Mouse (Mus musculus) kidney, embryonic 15.5 days (tissue): ENCODE results near the gene Lrp1. TPM values are rescaled to one million over a fixed set of nuclear protein-coding genes. Genes with fewer than 3 reads are reported as not detected.

ENCODE experiments used
- ATAC-seq: fragments of 200-750 bp; cut with Nextera tagmentation; replicated peaks from 2 replicates; pipeline ENCODE4 v1.8.0; 2017; ENCODE audit warnings: moderate TSS enrichment; ENCODE audit not compliant: low FRiP score
- H3K27ac ChIP-seq: fragments of 300-500 bp; sonication (generic); 2 replicates; pipeline ENCODE4 v1.5.1; 2015; ENCODE audit warnings: mild to moderate bottlenecking, inconsistent platforms
- H3K27me3 ChIP-seq: fragments of 300-500 bp; sonication (generic); 2 replicates; pipeline ENCODE4 v1.6.1; 2015; ENCODE audit warnings: inconsistent platforms
- H3K36me3 ChIP-seq: fragments of 300-500 bp; sonication (generic); 2 replicates; pipeline ENCODE4 v1.6.1; 2015; ENCODE audit warnings: inconsistent platforms
- H3K4me1 ChIP-seq: fragments of 300-500 bp; sonication (generic); 2 replicates; pipeline ENCODE4 v1.6.1; 2015; ENCODE audit warnings: inconsistent platforms
- H3K4me2 ChIP-seq: fragments of 300-500 bp; sonication (generic); 2 replicates; pipeline ENCODE4 v1.6.1; 2015; ENCODE audit warnings: moderate library complexity, mild to moderate bottlenecking, inconsistent platforms
- H3K4me3 ChIP-seq: fragments of 300-500 bp; sonication (generic); replicated peaks from 2 replicates; pipeline ENCODE4 v1.5.1; 2015; ENCODE audit warnings: mild to moderate bottlenecking, inconsistent platforms
- H3K9ac ChIP-seq: fragments of 300-500 bp; sonication (generic); 2 replicates; pipeline ENCODE4 v1.6.1; 2015; ENCODE audit warnings: mild to moderate bottlenecking, inconsistent platforms
- H3K9me3 ChIP-seq: fragments of 300-500 bp; sonication (generic); replicated peaks from 2 replicates; pipeline ENCODE4 v1.6.1; 2016; ENCODE audit warnings: inconsistent platforms
- WGBS: fragments of 180-500 bp; shearing (Covaris S2); methylation state at CpG from one replicate; pipeline ENCODE4 v1.1.7; 2015; ENCODE audit warnings: mixed read lengths; 5-methylcytosine and 5-hydroxymethylcytosine counted together
- polyA plus RNA-seq: library from polyadenylated mRNA; unstranded; fragments of >200 nt; fragmentation: Nextera tagmentation; extraction: Ambion mirVana; gene quantifications from 2 replicates; pipeline ENCODE4 v1.2.1, GENCODE M21; 2015

Gene Lrp1
- polyA plus RNA-seq, 1 experiment from 2014 or later: 65.0 TPM

DNA sequence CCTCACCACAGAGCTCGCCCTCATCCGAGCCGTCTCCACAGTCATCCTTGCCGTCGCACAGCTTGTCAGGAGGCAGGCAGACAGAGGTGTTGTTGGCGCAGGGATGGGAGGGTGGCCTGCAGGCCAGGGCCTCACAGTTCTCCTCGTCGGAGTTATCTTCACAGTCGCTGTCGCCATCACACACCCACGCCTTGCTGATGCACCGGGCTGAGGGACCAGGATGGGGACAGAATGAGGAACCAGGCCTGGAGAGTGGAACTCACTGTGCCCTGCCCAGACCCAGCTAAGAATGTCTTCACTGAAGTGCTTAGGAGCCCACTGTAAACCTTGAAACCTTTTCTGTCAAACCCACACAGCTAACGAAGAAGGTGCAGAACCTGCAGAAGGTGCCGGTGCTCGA lies 43.0 kb downstream of the Lrp1 start:
- Histone ChIP-seq H3K36me3 (peaks cover 80% of the 10 kb centered on the region), H3K4me2 (no peak overlapping the region), H3K9me3 (no peaks in the 10 kb centered on the region), H3K27me3 (no peaks in the 10 kb centered on the region), H3K4me3 (no peak overlapping the region), H3K9ac (no peak overlapping the region), H3K27ac (no peak overlapping the region), H3K4me1 (peaks cover 17% of the 10 kb centered on the region)
- WGBS: 85% methylated on average over 15 of the region's 15 CpGs
- no peak for ATAC-seq

DNA sequence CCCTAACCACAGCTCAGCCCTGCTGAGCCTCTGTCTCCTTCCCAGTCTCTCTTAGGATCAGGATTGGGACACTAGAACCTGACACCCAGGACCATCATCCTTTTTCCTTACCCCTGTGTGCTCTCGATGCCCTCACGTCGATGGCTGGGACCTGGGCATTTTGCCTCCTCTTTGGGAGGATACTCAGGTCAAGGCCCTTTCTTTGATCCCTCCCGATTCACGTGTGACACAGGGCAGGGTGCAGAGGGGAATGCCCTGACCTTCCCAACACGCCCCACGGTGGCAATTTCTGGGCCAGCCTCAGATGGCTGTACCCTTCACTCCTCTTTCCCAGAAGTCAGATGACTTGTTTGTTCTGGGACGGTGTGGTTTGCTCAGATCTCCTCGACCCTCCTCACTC lies 43.8 kb downstream of the Lrp1 start:
- Histone ChIP-seq H3K27me3 (no peaks in the 10 kb centered on the region), H3K4me1 (peaks cover 11% of the 10 kb centered on the region), H3K36me3 (peaks cover 80% of the 10 kb centered on the region), H3K4me2 (no peak overlapping the region), H3K9ac (no peak overlapping the region), H3K4me3 (no peak overlapping the region), H3K9me3 (no peaks in the 10 kb centered on the region), H3K27ac (no peak overlapping the region)
- ATAC-seq: no peak
- WGBS: 43% methylated on average over 9 of the region's 9 CpGs

DNA sequence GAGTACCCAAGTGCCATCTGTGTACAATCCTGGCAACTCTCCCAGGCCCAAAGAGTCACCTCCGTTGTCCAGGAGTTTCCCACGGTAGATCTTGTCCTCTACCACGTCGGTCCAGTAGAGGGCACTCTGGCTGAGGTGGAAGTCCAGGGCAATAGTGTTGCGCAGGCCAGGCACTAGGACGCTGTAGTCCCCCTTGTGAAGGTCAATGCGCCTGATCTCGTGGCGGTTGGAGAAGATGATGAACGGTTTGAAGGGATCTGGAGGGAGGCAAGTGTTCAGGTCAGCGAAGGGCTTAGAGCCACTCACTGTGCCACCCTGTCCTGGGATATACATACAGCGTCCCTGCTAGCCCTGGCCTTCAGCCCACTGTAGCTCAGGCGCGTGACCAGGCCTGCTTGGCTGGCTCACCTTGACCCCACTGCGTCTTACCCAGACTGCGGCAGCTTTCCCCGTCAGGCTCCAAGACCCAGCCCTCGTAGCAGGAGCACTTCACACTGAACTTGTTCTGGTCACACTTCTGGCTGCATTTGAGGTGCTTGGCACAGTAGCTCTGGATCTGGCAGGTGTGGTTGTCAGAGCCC lies 44.5 kb downstream of the Lrp1 start:
- 64% methylated on average over 18 of the region's 18 CpGs for WGBS
- Histone ChIP-seq H3K4me2 (no peak overlapping the region), H3K4me1 (peaks cover 6% of the 10 kb centered on the region), H3K36me3 (peaks cover 85% of the 10 kb centered on the region), H3K4me3 (no peak overlapping the region), H3K9ac (no peak overlapping the region), H3K9me3 (no peaks in the 10 kb centered on the region), H3K27me3 (no peaks in the 10 kb centered on the region), H3K27ac (no peak overlapping the region)
- no peak for ATAC-seq

DNA sequence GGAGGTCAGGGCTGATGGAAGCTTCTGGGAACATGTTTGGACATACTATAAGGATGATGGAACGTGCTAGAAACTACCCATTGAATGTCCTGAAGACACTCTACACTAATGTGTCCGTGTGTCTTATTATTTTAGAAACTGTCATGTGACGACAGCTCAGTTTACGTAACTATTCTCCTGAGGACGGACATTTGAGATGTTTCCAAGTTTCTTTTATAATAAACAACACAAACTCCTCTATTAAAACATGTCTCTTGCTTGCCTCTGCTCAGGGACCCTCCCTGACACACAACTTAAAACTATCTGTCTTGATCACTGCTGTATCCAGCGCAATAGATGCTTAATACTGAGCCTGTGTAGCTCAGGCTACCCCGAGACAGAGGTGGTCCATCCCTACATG lies 45.2 kb downstream of the Lrp1 start:
- Histone ChIP-seq H3K4me3 (no peak overlapping the region), H3K27me3 (no peaks in the 10 kb centered on the region), H3K36me3 (peaks cover 89% of the 10 kb centered on the region), H3K4me1 (peaks cover 3% of the 10 kb centered on the region; the same call in 1 of the 2 replicates), H3K9me3 (no peaks in the 10 kb centered on the region), H3K27ac (no peak overlapping the region), H3K9ac (no peak overlapping the region), H3K4me2 (no peak overlapping the region)
- no peak for ATAC-seq
- WGBS: 86% methylated on average over 7 of the region's 7 CpGs

DNA sequence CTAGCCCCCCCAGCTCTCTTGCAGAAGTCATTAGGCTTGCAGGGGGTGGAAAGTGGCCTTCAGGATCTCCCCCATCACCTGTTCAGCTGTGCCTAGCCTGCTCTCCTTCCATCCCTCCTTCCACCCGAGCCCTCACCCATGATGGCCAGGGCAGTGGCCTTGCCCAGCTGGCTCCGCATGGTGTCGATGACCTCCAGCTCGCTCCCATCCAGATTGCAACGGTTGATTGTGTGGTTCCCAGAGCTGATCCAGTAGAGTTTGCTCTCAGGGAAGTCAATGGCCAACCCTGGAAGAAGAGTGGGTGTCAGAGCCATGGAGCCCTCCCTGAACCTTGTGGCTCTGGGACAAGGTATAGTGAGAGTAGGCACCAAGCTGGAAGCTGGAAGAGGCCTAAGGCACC lies 48.7 kb downstream of the Lrp1 start:
- ATAC-seq: no peak
- Histone ChIP-seq H3K4me3 (no peak overlapping the region), H3K4me2 (no peak overlapping the region), H3K27ac (no peak overlapping the region), H3K36me3 (peaks cover 79% of the 10 kb centered on the region), H3K9ac (no peak overlapping the region), H3K9me3 (no peaks in the 10 kb centered on the region), H3K4me1 (peaks cover 4% of the 10 kb centered on the region; the same call in 1 of the 2 replicates), H3K27me3 (no peaks in the 10 kb centered on the region)
- 88% methylated on average over 5 of the region's 5 CpGs for WGBS

DNA sequence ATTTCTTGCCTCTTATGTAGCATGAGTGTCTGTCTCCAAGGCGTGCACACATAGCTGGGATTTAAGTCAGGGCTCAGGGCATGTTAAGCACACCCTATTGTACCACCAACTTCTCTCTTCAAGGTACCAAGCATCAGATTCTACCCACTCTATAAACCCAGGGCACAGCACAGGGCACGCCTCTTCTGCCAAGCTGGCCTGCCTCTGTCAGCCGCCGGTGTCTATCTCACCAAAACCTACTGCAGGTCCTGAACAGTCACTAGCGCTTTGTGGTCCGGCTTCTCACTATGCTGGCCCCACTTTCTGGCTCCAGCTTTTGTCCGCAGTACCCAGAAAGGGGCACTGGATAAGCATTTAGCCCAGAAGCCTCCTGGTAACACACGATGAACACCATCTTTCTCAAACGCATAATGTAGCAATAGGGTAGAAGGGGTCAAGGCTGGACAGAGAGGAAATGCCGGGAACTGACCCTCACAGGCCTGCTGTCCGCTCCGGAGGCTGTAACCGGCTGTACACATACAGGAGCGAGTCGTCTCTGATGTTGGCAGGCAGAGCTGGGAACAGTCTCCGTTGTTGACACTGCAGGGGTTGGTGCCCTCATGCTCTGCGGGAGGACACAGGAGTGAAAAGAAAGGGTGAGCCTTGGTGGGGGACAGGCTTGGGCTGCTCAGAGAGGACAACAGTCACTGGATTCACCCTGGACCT lies 49.9 kb downstream of the Lrp1 start:
- H3K36me3 ChIP-seq: peaks cover 80% of the 10 kb centered on the region
- WGBS: 84% methylated on average over 17 of the region's 17 CpGs
- H3K27me3 ChIP-seq: no peaks in the 10 kb centered on the region
- no peak overlapping the region for H3K4me3 ChIP-seq
- H3K9me3 ChIP-seq: no peaks in the 10 kb centered on the region
- H3K4me2 ChIP-seq: no peak overlapping the region
- peaks cover 4% of the 10 kb centered on the region; the same call in 1 of the 2 replicates for H3K4me1 ChIP-seq
- no peak overlapping the region for H3K27ac ChIP-seq
- ATAC-seq: no peak
- H3K9ac ChIP-seq: no peak overlapping the region

DNA sequence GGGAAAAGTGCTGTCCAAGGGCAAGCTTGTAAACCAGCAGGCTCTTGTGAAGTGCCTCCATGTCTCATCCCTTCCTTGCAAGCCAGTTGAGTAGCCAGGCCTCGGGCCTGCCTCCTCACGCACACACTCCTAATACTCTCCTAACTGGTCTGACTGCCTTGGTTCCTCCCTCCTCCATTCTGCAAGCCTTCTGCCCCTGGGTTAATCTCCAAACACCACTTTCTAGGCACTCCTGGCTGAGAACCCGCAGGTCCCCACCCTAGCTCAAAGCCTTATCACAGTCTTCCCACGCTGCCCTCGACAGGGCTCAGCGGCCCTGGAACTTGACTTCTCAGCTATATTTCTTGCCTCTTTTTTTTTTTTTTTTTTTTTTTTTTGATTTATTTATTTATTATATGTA lies 50.6 kb downstream of the Lrp1 start:
- H3K27me3 ChIP-seq: no peaks in the 10 kb centered on the region
- peaks cover 78% of the 10 kb centered on the region for H3K36me3 ChIP-seq
- H3K9ac ChIP-seq: no peak overlapping the region
- peak overlapping the region; percentile 48; the same call in 1 of the 2 replicates for H3K27ac ChIP-seq
- no peak overlapping the region for H3K4me3 ChIP-seq
- WGBS: 62% methylated on average over 6 of the region's 6 CpGs
- no peak for ATAC-seq
- peaks cover 8% of the 10 kb centered on the region for H3K4me1 ChIP-seq
- no peak overlapping the region for H3K4me2 ChIP-seq
- H3K9me3 ChIP-seq: no peaks in the 10 kb centered on the region

DNA sequence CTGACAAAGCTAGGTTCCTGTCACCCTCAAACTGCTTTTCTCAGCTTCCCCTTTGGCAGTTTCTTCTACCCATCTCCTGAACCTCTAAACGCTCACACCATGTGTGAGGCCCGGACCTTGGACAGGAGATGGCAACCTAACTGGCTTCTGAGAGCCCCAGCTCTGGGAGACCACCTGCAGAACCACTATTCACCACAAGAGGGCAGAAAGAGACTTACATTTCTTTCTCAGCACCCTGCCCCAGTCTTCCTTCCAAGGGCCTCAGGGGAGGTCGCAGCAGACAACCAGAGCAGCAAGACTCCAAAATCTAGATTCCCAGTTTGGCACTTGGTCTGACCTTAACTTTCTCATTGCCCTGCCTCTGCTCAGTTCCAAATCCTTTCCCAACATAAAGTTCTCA lies 51.5 kb downstream of the Lrp1 start:
- peaks cover 10% of the 10 kb centered on the region for H3K4me1 ChIP-seq
- H3K4me2 ChIP-seq: no peak overlapping the region
- no peak for ATAC-seq
- H3K27ac ChIP-seq: peak overlapping the region; percentile 22; the same call in 1 of the 2 replicates
- peaks cover 72% of the 10 kb centered on the region for H3K36me3 ChIP-seq
- H3K4me3 ChIP-seq: no peak overlapping the region
- H3K9ac ChIP-seq: no peak overlapping the region
- H3K27me3 ChIP-seq: no peaks in the 10 kb centered on the region
- H3K9me3 ChIP-seq: no peaks in the 10 kb centered on the region
- 18% methylated on average over 3 of the region's 3 CpGs for WGBS

DNA sequence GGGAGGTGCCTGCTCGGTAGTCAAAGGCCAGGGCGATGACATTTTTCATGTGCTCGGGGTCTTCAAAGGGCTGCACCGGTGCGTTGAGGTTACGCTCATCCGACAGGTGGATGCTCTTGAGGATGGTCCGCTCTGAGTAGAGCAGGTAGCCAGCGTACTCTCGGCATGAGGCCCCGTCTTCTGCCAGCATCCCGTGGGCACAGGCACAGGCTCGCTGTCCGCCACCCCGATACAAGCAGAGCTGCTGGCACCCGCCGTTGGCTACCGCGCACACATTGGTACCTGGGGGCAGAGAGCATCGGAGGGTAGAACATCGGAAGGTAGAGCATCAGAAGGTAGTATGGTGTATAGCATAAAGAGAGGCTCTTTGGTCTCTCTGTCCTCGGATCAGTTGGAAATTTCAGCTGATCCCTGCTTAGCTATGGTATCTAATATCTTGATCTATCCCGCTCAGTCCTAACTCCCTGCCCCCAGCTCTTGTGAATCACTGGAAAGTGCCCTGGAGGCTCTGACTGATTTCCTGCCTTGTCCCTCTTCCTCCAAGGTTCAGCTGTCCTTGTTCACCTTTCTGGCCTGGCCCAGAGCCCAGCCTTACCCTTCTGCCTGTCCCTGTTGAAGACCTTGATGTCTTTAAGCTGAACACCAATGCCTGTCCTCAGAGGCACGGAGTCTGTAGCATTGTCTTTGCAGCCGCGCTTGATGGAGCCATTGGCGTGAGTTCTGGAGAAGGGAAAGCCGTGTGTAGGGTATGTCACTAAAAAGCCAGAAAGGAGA lies 54.2 kb downstream of the Lrp1 start:
- no peak overlapping the region for H3K9ac ChIP-seq
- no peaks in the 10 kb centered on the region for H3K27me3 ChIP-seq
- peaks cover 36% of the 10 kb centered on the region for H3K4me1 ChIP-seq
- no peak overlapping the region for H3K4me3 ChIP-seq
- no peak for ATAC-seq
- H3K9me3 ChIP-seq: no peaks in the 10 kb centered on the region
- WGBS: 94% methylated on average over 28 of the region's 28 CpGs
- peaks cover 61% of the 10 kb centered on the region for H3K36me3 ChIP-seq
- no peak overlapping the region for H3K27ac ChIP-seq
- H3K4me2 ChIP-seq: no peak overlapping the region

DNA sequence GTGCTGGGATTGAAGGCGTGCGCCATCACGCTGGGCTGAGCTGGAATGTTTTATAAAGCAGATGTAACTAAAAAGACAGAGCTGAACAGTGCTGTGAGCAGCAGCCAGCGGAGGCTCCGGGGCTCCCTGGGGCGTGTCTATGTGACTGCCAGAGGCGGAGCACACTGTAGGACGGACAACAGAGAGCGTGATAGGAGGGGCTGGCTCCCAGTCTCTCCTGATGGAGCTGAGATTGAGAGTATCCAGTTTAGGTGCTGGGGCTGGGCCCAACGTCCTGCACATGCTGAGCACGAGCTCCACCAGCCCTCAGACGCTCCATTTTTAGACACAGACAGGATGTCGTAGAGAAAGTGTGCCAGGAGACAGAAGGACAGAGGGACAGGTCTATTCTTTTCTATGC lies 56.6 kb downstream of the Lrp1 start:
- peaks cover 74% of the 10 kb centered on the region for H3K36me3 ChIP-seq
- peak overlapping the region; percentile 72 for H3K27ac ChIP-seq
- H3K4me2 ChIP-seq: no peak overlapping the region
- WGBS: 42% methylated on average over 13 of the region's 13 CpGs
- peak; percentile 84 for ATAC-seq
- H3K4me1 ChIP-seq: peaks cover 38% of the 10 kb centered on the region
- no peaks in the 10 kb centered on the region for H3K9me3 ChIP-seq
- H3K9ac ChIP-seq: no peak overlapping the region
- H3K4me3 ChIP-seq: no peak overlapping the region
- no peaks in the 10 kb centered on the region for H3K27me3 ChIP-seq

DNA sequence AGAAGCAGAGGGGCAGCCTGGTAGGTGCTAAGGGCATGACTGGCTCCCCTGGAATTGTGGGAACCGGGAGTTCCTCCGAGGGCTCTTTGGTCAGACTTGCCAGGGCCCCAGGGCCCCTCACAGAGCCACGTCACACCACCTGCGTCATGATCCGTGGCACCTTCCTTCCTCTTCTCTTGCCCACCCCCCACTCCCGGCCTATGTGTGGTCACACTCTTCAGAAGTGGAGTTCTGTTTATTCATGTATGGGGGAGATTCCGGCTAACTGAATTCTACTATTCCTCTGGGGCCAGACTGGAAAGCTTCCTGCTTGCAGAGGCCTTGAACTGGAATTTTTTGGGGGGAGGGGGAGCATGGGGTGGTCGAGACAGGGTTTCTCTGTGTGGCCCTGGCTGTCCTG lies 57.1 kb downstream of the Lrp1 start:
- no peak overlapping the region for H3K4me2 ChIP-seq
- peak; percentile 26; the same call in 1 of the 2 replicates for ATAC-seq
- WGBS: 56% methylated on average over 8 of the region's 8 CpGs
- no peaks in the 10 kb centered on the region for H3K27me3 ChIP-seq
- H3K36me3 ChIP-seq: peaks cover 74% of the 10 kb centered on the region
- no peak overlapping the region for H3K9ac ChIP-seq
- H3K9me3 ChIP-seq: no peaks in the 10 kb centered on the region
- peak overlapping the region; percentile 72 for H3K27ac ChIP-seq
- peaks cover 38% of the 10 kb centered on the region for H3K4me1 ChIP-seq
- H3K4me3 ChIP-seq: no peak overlapping the region

DNA sequence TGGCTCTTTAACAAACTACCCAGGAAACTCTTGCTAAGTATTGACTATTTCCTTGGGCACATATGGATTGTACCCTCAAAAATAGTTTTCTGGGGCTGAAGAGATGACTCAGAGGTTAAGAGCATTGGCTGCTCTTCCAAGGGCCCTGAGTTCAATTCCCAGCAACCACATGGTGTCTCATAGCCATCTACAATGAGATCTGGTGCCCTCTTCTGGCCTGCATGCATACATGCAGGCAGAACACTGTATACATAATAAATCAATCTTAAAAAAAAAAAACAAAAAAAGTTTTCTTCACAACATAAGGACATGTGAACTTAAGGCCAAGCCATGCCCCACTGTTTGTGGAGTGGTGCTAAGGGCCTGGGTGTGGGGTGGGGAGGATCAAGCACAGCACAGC lies 59.8 kb downstream of the Lrp1 start:
- Histone ChIP-seq H3K9me3 (no peaks in the 10 kb centered on the region), H3K4me3 (no peak overlapping the region), H3K27me3 (no peaks in the 10 kb centered on the region), H3K36me3 (peaks cover 79% of the 10 kb centered on the region), H3K4me1 (peaks cover 38% of the 10 kb centered on the region), H3K4me2 (no peak overlapping the region), H3K27ac (no peak overlapping the region), H3K9ac (no peak overlapping the region)
- no peak for ATAC-seq
